Mouse (Mus musculus) gastrocnemius, postnatal 4 days (tissue): ENCODE data around the gene Nsmce3. TPM values are rescaled to one million over a fixed set of nuclear protein-coding genes. Genes with fewer than 3 reads are reported as not detected.

Experiments
- DNase-seq, 2 experiments: peaks; one replicate each; pipeline ENCODE4 v3.0.0; 2021 to 2022; ENCODE audit warnings: low spot score in 2 of 2, mixed read lengths in 2 of 2
- total RNA-seq, 2 experiments: library from RNA; stranded (reverse); gene quantifications; 2 replicates each; pipeline ENCODE4 v1.2.3; 2021

Gene Nsmce3
- total RNA-seq, 2 experiments from 2014 or later: 5.5 to 5.8 TPM

GRCm38 (mm10) chr7:64863538-64863937 is 9.3 kb downstream of the Nsmce3 start:
- no peak for DNase-seq

GRCm38 (mm10) chr7:64862978-64863377 is 9.8 kb downstream of the Nsmce3 start:
- no peak for DNase-seq

GRCm38 (mm10) chr7:64856526-64857082 is 16.2 kb downstream of the Nsmce3 start:
- no peak for DNase-seq

- DNase-seq: no peak
These were observed 16.8 kb downstream of the Nsmce3 start for GRCm38 (mm10) chr7:64855976-64856375.

- no peak for DNase-seq
These were observed 17.3 kb downstream of the Nsmce3 start for GRCm38 (mm10) chr7:64855389-64855927.

- DNase-seq: no peak
These were observed 22.0 kb downstream of the Nsmce3 start for GRCm38 (mm10) chr7:64850791-64851190.

- no peak for DNase-seq
These were observed 25.4 kb downstream of the Nsmce3 start for GRCm38 (mm10) chr7:64847366-64847899.

- DNase-seq: no peak
These were observed 26.7 kb downstream of the Nsmce3 start for GRCm38 (mm10) chr7:64846061-64846460.

- DNase-seq: no peak
These were observed 31.7 kb downstream of the Nsmce3 start for GRCm38 (mm10) chr7:64840946-64841659.

- no peak for DNase-seq
These were observed 32.3 kb downstream of the Nsmce3 start for GRCm38 (mm10) chr7:64840576-64840895.

- DNase-seq: peak; percentile 25 to 63
These were observed 32.8 kb downstream of the Nsmce3 start for GRCm38 (mm10) chr7:64839801-64840575.

- no peak for DNase-seq
These were observed 33.5 kb downstream of the Nsmce3 start for GRCm38 (mm10) chr7:64839281-64839680.

- no peak for DNase-seq
These were observed 42.4 kb downstream of the Nsmce3 start for GRCm38 (mm10) chr7:64830214-64830995.

GRCm38 (mm10) chr7:64821081-64821480 is 51.7 kb downstream of the Nsmce3 start:
- DNase-seq: no peak

- DNase-seq: no peak
These were observed 53.1 kb downstream of the Nsmce3 start for GRCm38 (mm10) chr7:64819683-64820082.
